Mouse (Mus musculus) heart, embryonic 15.5 days (tissue): ENCODE data around the gene Olfr229. TPM values are rescaled to one million over a fixed set of nuclear protein-coding genes. Genes with fewer than 3 reads are reported as not detected.

Experiments used
- polyA plus RNA-seq: library from polyadenylated mRNA; unstranded; fragments of >200 nt; fragmentation: Nextera tagmentation; extraction: Ambion mirVana; gene quantifications from 2 replicates; pipeline ENCODE4 v1.2.1, GENCODE M21; 2015

The Olfr229 gene
- polyA plus RNA-seq, 1 experiment from 2014 or later, result not detected

Other genes with a start within 250 kb of the Olfr229 start
- gene Olfr963, start 240.1 kb upstream of the Olfr229 start, polyA plus RNA-seq, result not detected in 2 replicates
- gene Olfr149, start 200.2 kb upstream of the Olfr229 start, polyA plus RNA-seq, result not detected in 2 replicates
- gene Olfr965, start 196.0 kb upstream of the Olfr229 start, polyA plus RNA-seq, result not detected in 2 replicates
- gene Olfr150, start 176.4 kb upstream of the Olfr229 start, polyA plus RNA-seq, result not detected in 2 replicates
- not detected in 2 replicates for gene Olfr967, start 161.1 kb upstream of the Olfr229 start, polyA plus RNA-seq
- not detected in 2 replicates for gene Olfr968, start 124.1 kb upstream of the Olfr229 start, polyA plus RNA-seq
- gene Olfr969, start 116.4 kb upstream of the Olfr229 start, polyA plus RNA-seq, result not detected in 2 replicates
- not detected in 2 replicates for gene Olfr970, start 98.5 kb upstream of the Olfr229 start, polyA plus RNA-seq
- not detected in 2 replicates for gene Olfr971, start 70.5 kb upstream of the Olfr229 start, polyA plus RNA-seq
- gene Olfr972, start 40.9 kb upstream of the Olfr229 start, polyA plus RNA-seq, result not detected in 2 replicates
- gene Olfr974, start 30.2 kb downstream of the Olfr229 start, polyA plus RNA-seq, result not detected in 2 replicates
- not detected in 2 replicates for gene Olfr975, start 44.7 kb downstream of the Olfr229 start, polyA plus RNA-seq
- gene Olfr976, start 53.8 kb downstream of the Olfr229 start, polyA plus RNA-seq, result not detected in 2 replicates
- not detected in 2 replicates for gene Olfr978, start 84.8 kb downstream of the Olfr229 start, polyA plus RNA-seq
- gene Olfr979, start 96.1 kb downstream of the Olfr229 start, polyA plus RNA-seq, result not detected in 2 replicates
- not detected in 2 replicates for gene Olfr980, start 102.2 kb downstream of the Olfr229 start, polyA plus RNA-seq
- gene Olfr981, start 114.1 kb downstream of the Olfr229 start, polyA plus RNA-seq, result not detected in 2 replicates
- gene Olfr982, start 166.5 kb downstream of the Olfr229 start, polyA plus RNA-seq, result not detected in 2 replicates
- not detected in 2 replicates for gene Olfr983, start 186.3 kb downstream of the Olfr229 start, polyA plus RNA-seq
- gene Olfr984, start 206.9 kb downstream of the Olfr229 start, polyA plus RNA-seq, result not detected in 2 replicates
- not detected in 2 replicates for gene Olfr985, start 222.8 kb downstream of the Olfr229 start, polyA plus RNA-seq
- not detected in 2 replicates for gene Tmem225, start 240.8 kb downstream of the Olfr229 start, polyA plus RNA-seq